Mouse (Mus musculus) liver, embryonic 14.5 days (tissue): ENCODE results near the gene Map1lc3b.

Experiments used
- CTCF ChIP-seq: IDR thresholded peaks from 2 replicates; pipeline ENCODE4 v1.5.1; 2016; ENCODE audit warnings: antibody characterized with exemption, low read depth, control low read depth
- EP300 ChIP-seq: IDR thresholded peaks from 2 replicates; pipeline ENCODE4 v1.6.1; 2016; ENCODE audit warnings: antibody characterized with exemption, low read depth

GRCm38 (mm10) chr8:121585159-121585825 lies 4.9 kb upstream of the Map1lc3b start:
- TF ChIP-seq EP300 = peak; percentile 55
- TF ChIP-seq CTCF = no peak
